Mouse (Mus musculus) small intestine, adult 2 months (tissue): Measurements from ENCODE around the gene Slc16a12. TPM values are rescaled to one million over a fixed set of nuclear protein-coding genes. Genes with fewer than 3 reads are reported as not detected.

Experiments used
- H3K27ac ChIP-seq: fragments of 200-500 bp; 2 replicates; pipeline ENCODE4 v1.5.1; 2012; ENCODE audit warnings: low read depth, low read length, control low read depth, inconsistent platforms; ENCODE audit not compliant: insufficient read depth
- H3K27me3 ChIP-seq: fragments of 200-500 bp; 2 replicates; pipeline ENCODE4 v1.6.1; 2012; ENCODE audit warnings: mild to moderate bottlenecking, moderate library complexity, low read length, inconsistent platforms; ENCODE audit not compliant: control insufficient read depth, insufficient read depth
- H3K36me3 ChIP-seq: fragments of 200-500 bp; 2 replicates; pipeline ENCODE4 v1.6.1; 2012; ENCODE audit warnings: mild to moderate bottlenecking, low read length, control low read depth, inconsistent platforms; ENCODE audit not compliant: control insufficient read depth, insufficient read depth
- H3K4me1 ChIP-seq: fragments of 200-500 bp; 2 replicates; pipeline ENCODE4 v1.6.1; 2012; ENCODE audit warnings: low read length, inconsistent platforms, mixed read lengths; ENCODE audit not compliant: control insufficient read depth, insufficient read depth, insufficient read length
- H3K4me3 ChIP-seq: fragments of 200-500 bp; 2 replicates; pipeline ENCODE4 v1.5.1; 2012; ENCODE audit warnings: low read depth, mild to moderate bottlenecking, control low read depth, inconsistent platforms, low read length, moderate library complexity
- CTCF ChIP-seq: fragments of 200-500 bp; IDR thresholded peaks from 2 replicates; pipeline ENCODE4 v1.5.1; 2012; ENCODE audit warnings: low read depth, mild to moderate bottlenecking, control low read depth, inconsistent platforms, low read length, moderate library complexity, mixed read lengths; ENCODE audit not compliant: insufficient replicate concordance, insufficient read length; ENCODE audit errors: extremely low read depth
- POLR2A ChIP-seq: fragments of 200-500 bp; IDR thresholded peaks from 2 replicates; pipeline ENCODE4 v1.6.1; 2012; ENCODE audit warnings: low read depth, mild to moderate bottlenecking, control low read depth, inconsistent platforms, low read length, moderate library complexity
- WGBS: fragments of 180-500 bp; shearing (Covaris S2); methylation state at CpG from one replicate; pipeline ENCODE4 v1.1.7; 2018; 5-methylcytosine and 5-hydroxymethylcytosine counted together
- polyA plus RNA-seq: library from polyadenylated mRNA; depleted of rRNA; stranded (reverse); fragments of >200 nt; gene quantifications from 2 replicates; pipeline ENCODE4 v1.2.3, GENCODE M21; 2012

Gene Slc16a12
- polyA plus RNA-seq, 1 experiment, result 1.3 TPM

GRCm38 (mm10) chr19:34642616-34643015, 104.5 kb downstream of the Slc16a12 start:
- TF ChIP-seq CTCF (no peak), POLR2A (no peak)
- WGBS, result 39% methylated on average over 5 of the region's 5 CpGs
- peaks cover 2% of the 10 kb centered on the region for H3K36me3 ChIP-seq
- H3K4me3 ChIP-seq, result no peak overlapping the region
- H3K27me3 ChIP-seq, result no peaks in the 10 kb centered on the region
- H3K4me1 ChIP-seq, result peaks cover 2% of the 10 kb centered on the region; the same call in 1 of the 2 replicates
- no peak overlapping the region for H3K27ac ChIP-seq

GRCm38 (mm10) chr19:34640623-34641022, 106.5 kb downstream of the Slc16a12 start, which contains the start of the genes Ifit1bl2 and Ifit1:
Ifit1bl2 (minus strand) TSS chr19:34640743.
Ifit1 (plus strand) TSS chr19:34640871.
- H3K27ac ChIP-seq, result peak within 1 kb of the TSS; percentile 75
- H3K36me3 ChIP-seq, result no peaks in the 10 kb centered on the region; the same call in 1 of the 2 replicates
- no peak for TF ChIP-seq CTCF
- no peak for TF ChIP-seq POLR2A
- peak within 1 kb of the TSS; percentile 48 for H3K4me3 ChIP-seq
- peaks cover 2% of the 10 kb centered on the region; the same call in 1 of the 2 replicates for H3K4me1 ChIP-seq
- WGBS, result 2% methylated on average over 4 of the region's 4 CpGs
- H3K27me3 ChIP-seq, result no peaks in the 10 kb centered on the region

GRCm38 (mm10) chr19:34636933-34637557, 110.0 kb downstream of the Slc16a12 start:
- no peaks in the 10 kb centered on the region for H3K27me3 ChIP-seq
- H3K36me3 ChIP-seq, result no peaks in the 10 kb centered on the region
- TF ChIP-seq POLR2A (no peak), CTCF (peak; percentile 81; the same call in 1 of the 2 replicates)
- 11% methylated on average over 3 of the region's 3 CpGs for WGBS
- H3K4me1 ChIP-seq, result peaks cover 2% of the 10 kb centered on the region; the same call in 1 of the 2 replicates
- H3K27ac ChIP-seq, result no peak overlapping the region
- no peak overlapping the region for H3K4me3 ChIP-seq

GRCm38 (mm10) chr19:34633484-34633883, 113.6 kb downstream of the Slc16a12 start:
- Histone ChIP-seq H3K27me3 (no peaks in the 10 kb centered on the region), H3K36me3 (no peaks in the 10 kb centered on the region), H3K4me1 (no peaks in the 10 kb centered on the region), H3K27ac (no peak overlapping the region), H3K4me3 (no peak overlapping the region)
- TF ChIP-seq CTCF (no peak), POLR2A (no peak)
- WGBS, result 68% methylated on average over 2 of the region's 2 CpGs

GRCm38 (mm10) chr19:34631487-34631886, 115.6 kb downstream of the Slc16a12 start:
- Histone ChIP-seq H3K27ac (no peak overlapping the region), H3K4me3 (no peak overlapping the region), H3K4me1 (no peaks in the 10 kb centered on the region; the same call in 1 of the 2 replicates), H3K27me3 (no peaks in the 10 kb centered on the region), H3K36me3 (no peaks in the 10 kb centered on the region; the same call in 1 of the 2 replicates)
- TF ChIP-seq CTCF (no peak), POLR2A (no peak)

- Histone ChIP-seq H3K36me3 (peaks cover 4% of the 10 kb centered on the region), H3K4me3 (no peak overlapping the region), H3K4me1 (peaks cover 10% of the 10 kb centered on the region; the same call in 1 of the 2 replicates), H3K27me3 (no peaks in the 10 kb centered on the region), H3K27ac (no peak overlapping the region)
- WGBS, result 26% methylated on average over 2 of the region's 2 CpGs
- TF ChIP-seq POLR2A, result no peak
- TF ChIP-seq CTCF, result no peak
Observed at GRCm38 (mm10) chr19:34627496-34627895, 119.6 kb downstream of the Slc16a12 start.

GRCm38 (mm10) chr19:34624663-34625062, 122.4 kb downstream of the Slc16a12 start:
- H3K4me1 ChIP-seq, result peaks cover 10% of the 10 kb centered on the region; the same call in 1 of the 2 replicates
- no peaks in the 10 kb centered on the region for H3K27me3 ChIP-seq
- no peak overlapping the region for H3K4me3 ChIP-seq
- H3K27ac ChIP-seq, result no peak overlapping the region
- H3K36me3 ChIP-seq, result peaks cover 7% of the 10 kb centered on the region
- 87% methylated on average over 4 of the region's 4 CpGs for WGBS
- TF ChIP-seq CTCF (no peak), POLR2A (no peak)
